Mouse (Mus musculus): ENCODE measurements around the gene Dmc1.

- TF ChIP-seq CTCF (IDR thresholded peaks at IDR 0.05; ENCODE audit: borderline replicate concordance, insufficient read depth, low read depth, low read length) (no peak), POLR2A (IDR thresholded peaks at IDR 0.05; ENCODE audit: borderline replicate concordance, insufficient read depth, low read length) (no peak)
Observed at GRCm38 (mm10) chr15:79609226-79609625, 4.3 kb upstream of the Dmc1 start.

All from cerebellum, adult 2 months (tissue).